In genomic region chr16:8821429-8821828, GRCm38 (mm10) we compare ENCODE assay signal across 9 mouse cellular contexts. TPM values are rescaled to one million over a fixed set of nuclear protein-coding genes. Genes with fewer than 3 reads are reported as not detected.
DNase-seq lines count a peak whose midpoint lies in the region.
"Had no signal": no experiment of that assay in that cellular context is flagged by ENCODE, and none has a peak within 500 bp of the region (broad histone marks: within the 10 kb centered on the region; RNA-seq: fewer than 3 reads in every experiment).

No protein-coding gene starts in this region.

- peak; percentile 97 for DNase-seq in heart, adult 11 months
- no peak for DNase-seq in heart, embryonic 10.5 days (ENCODE audit: low spot score)
- DNase-seq in cerebellum, adult 18-20 months = peak; percentile 55 to 56
- DNase-seq in heart, postnatal 4 days = peak; percentile 40
- peak; percentile 53 to 60 for DNase-seq in right cerebral cortex, postnatal 10 days (ENCODE audit: low spot score in 2 of 2)
- no peak for DNase-seq in spleen, adult 18-20 months
- DNase-seq in testis, postnatal 14 days (ENCODE audit: low spot score) = no peak
- DNase-seq in urinary bladder, adult 18-20 months (ENCODE audit: low spot score in 2 of 2) = no peak

- 77% methylated on average over 1 of the region's 1 CpGs for WGBS in heart, embryonic 10.5 days

- no peaks in the 10 kb centered on the region for H3K36me3 ChIP-seq in heart, embryonic 10.5 days
- H3K36me3 ChIP-seq: limb, embryonic 15.5 days had no signal

- H3K4me1 ChIP-seq in heart, embryonic 10.5 days = no peaks in the 10 kb centered on the region
- H3K4me1 ChIP-seq: limb, embryonic 15.5 days had no signal

- H3K27me3 ChIP-seq in heart, embryonic 10.5 days (ENCODE audit: insufficient read depth, poor library complexity, severe bottlenecking) = no peaks in the 10 kb centered on the region
- H3K27me3 ChIP-seq: limb, embryonic 15.5 days had no signal

- no peaks in the 10 kb centered on the region for H3K9me3 ChIP-seq in heart, embryonic 10.5 days
- H3K9me3 ChIP-seq: limb, embryonic 15.5 days had no signal

- no peak overlapping the region for H3K4me3 ChIP-seq in heart, embryonic 10.5 days
- H3K4me3 ChIP-seq: limb, embryonic 15.5 days had no signal

- H3K27ac ChIP-seq in heart, embryonic 10.5 days = no peak overlapping the region
- H3K27ac ChIP-seq: limb, embryonic 15.5 days had no signal

RNA-seq across cellular contexts. Expression of gene 1810013L24Rik, which starts 8.5 kb away (rescaled TPM):
- polyA plus RNA-seq in heart, embryonic 10.5 days (2016; fragmentation: Nextera tagmentation; extraction: Ambion mirVana) = 17.3 and 21.3 TPM in 2 replicates
- total RNA-seq in heart, postnatal 4 days (2021) = 100 to 1,000 TPM; 105 to 115 TPM

RNA-seq across cellular contexts. Expression of gene Usp7, which starts 29.3 kb away (rescaled TPM):
- 16.8 and 24.3 TPM in 2 replicates for polyA plus RNA-seq in heart, embryonic 10.5 days (2016; fragmentation: Nextera tagmentation; extraction: Ambion mirVana)
- 10 to 100 TPM; 93.2 to 93.6 TPM for total RNA-seq in heart, postnatal 4 days (2021)

Comparison
In these comparisons a context has a peak if more than half of its experiments do, and no peak if none do; other contexts are left out.
1. DNase-seq: peak in heart, adult 11 months (single experiment), cerebellum, adult 18-20 months (2 of 2), heart, postnatal 4 days (single experiment) and right cerebral cortex, postnatal 10 days (2 of 2); none in heart, embryonic 10.5 days (single experiment), spleen, adult 18-20 months (0 of 2), testis, postnatal 14 days (single experiment) and urinary bladder, adult 18-20 months (0 of 2).